In the genomic region with DNA sequence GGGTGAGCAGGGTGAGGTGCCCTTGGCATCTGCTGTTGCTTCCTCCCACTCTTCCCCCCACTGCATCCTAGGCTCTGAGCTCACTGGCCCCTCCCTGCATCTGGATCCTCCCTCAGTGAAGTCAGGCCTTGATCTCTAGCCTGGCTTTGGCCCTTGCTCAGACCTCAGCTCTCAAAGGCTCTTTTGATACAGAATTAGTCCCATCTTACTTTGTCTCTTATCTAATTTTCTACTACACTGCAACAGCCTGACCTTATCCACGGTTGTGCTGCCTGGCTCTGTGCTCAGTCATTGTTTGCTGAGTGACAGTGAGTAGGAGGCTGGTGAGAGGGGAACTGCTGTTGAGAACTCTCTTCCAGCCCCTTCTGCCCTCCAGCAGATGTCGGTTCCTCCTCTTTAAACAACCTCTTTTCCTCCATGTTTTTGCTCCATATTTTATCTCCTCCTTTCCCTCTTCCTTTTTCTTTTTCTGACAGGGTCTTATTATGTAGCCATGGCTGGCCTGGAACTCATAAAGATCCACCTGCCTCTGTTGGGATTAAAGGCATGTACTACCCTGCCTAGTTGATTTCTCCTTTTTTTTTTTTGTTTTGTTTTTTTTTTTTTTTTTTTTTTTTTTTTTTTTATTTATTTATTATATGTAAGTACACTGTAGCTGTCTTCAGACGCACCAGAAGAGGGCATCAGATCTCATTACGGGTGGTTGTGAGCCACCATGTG, we compare ENCODE assay signal across 1 mouse cellular context.
TF ChIP-seq lines count a peak whose summit lies in the region.

No protein-coding gene starts in this region.

TF ChIP-seq in MEL, 35 proteins besides CTCF, POLR2A, EP300 and RAD21 (continued from another document):
- TF ChIP-seq RCOR1 (IDR thresholded peaks at IDR 0.05; ENCODE audit: low read depth, low read length) = peak; percentile 27; the same call in 1 of the 2 replicates
- TF ChIP-seq ZNF384 (IDR thresholded peaks at IDR 0.05; ENCODE audit: low read depth, low read length) = peak; percentile 64; the same call in 1 of the 2 replicates
- no peak; the same call in 1 of the 2 replicates for TF ChIP-seq SIN3A (IDR thresholded peaks at IDR 0.05; ENCODE audit: low read length)
- TF ChIP-seq GABPA (IDR thresholded peaks at IDR 0.05; ENCODE audit: low read depth, low read length) = no peak
- no peak for TF ChIP-seq USF2 (IDR thresholded peaks at IDR 0.05; ENCODE audit: borderline replicate concordance in 1 of 2, insufficient read depth in 1 of 2, low read depth in 1 of 2, low read length in 2 of 2)
- TF ChIP-seq ZC3H11A (IDR thresholded peaks at IDR 0.05; ENCODE audit: low read depth, low read length) = no peak
- no peak for TF ChIP-seq MYC (IDR thresholded peaks at IDR 0.05; ENCODE audit: low read depth, low read length)
- TF ChIP-seq MAFK (IDR thresholded peaks at IDR 0.05; ENCODE audit: borderline replicate concordance, low read depth, low read length) = no peak
- TF ChIP-seq ZKSCAN1 (IDR thresholded peaks at IDR 0.05; ENCODE audit: low read depth, low read length) = no peak
- no peak for TF ChIP-seq ELF1 (IDR thresholded peaks at IDR 0.05; ENCODE audit: low read depth, low read length)
- TF ChIP-seq CHD2 (IDR thresholded peaks at IDR 0.05; ENCODE audit: low read length) = no peak
- no peak for TF ChIP-seq MXI1 (IDR thresholded peaks at IDR 0.05; ENCODE audit: low read depth, low read length)
- no peak for TF ChIP-seq POLR2AphosphoS2 (IDR thresholded peaks at IDR 0.05; ENCODE audit: low read length)
- TF ChIP-seq TAL1 (IDR thresholded peaks at IDR 0.05; ENCODE audit: low read length) = no peak
- no peak for TF ChIP-seq UBTF (IDR thresholded peaks at IDR 0.05; ENCODE audit: borderline replicate concordance, insufficient read depth, low read depth, low read length)
- TF ChIP-seq NELFE (IDR thresholded peaks at IDR 0.05; ENCODE audit: low read depth, low read length) = no peak
- TF ChIP-seq ZMIZ1 (IDR thresholded peaks at IDR 0.05; ENCODE audit: low read depth, low read length) = no peak
- no peak for TF ChIP-seq POLR2AphosphoS5 (IDR thresholded peaks at IDR 0.05; ENCODE audit: borderline replicate concordance, low read depth, low read length)
- TF ChIP-seq ETS1 (IDR thresholded peaks at IDR 0.05; ENCODE audit: low read depth, low read length) = peak; percentile 60
- no peak for TF ChIP-seq SMC3 (IDR thresholded peaks at IDR 0.05; ENCODE audit: low read depth, low read length)
- peak; percentile 67 for TF ChIP-seq GATA1 (IDR thresholded peaks at IDR 0.05; ENCODE audit: low read depth, low read length)
- TF ChIP-seq MAX (IDR thresholded peaks at IDR 0.05; ENCODE audit: low read length) = no peak
- TF ChIP-seq CHD1 (IDR thresholded peaks at IDR 0.05; ENCODE audit: low read depth, low read length) = no peak
